Mouse (Mus musculus) liver, embryonic 14.5 days (tissue): ENCODE data around the gene Zscan18.

Experiments
- CTCF ChIP-seq: IDR thresholded peaks from 2 replicates; pipeline ENCODE4 v1.5.1; 2016; ENCODE audit warnings: antibody characterized with exemption, low read depth, control low read depth
- EP300 ChIP-seq: IDR thresholded peaks from 2 replicates; pipeline ENCODE4 v1.6.1; 2016; ENCODE audit warnings: antibody characterized with exemption, low read depth

- TF ChIP-seq CTCF (no peak), EP300 (no peak)
Observed at GRCm38 (mm10) chr7:12818521-12819295, 15.3 kb upstream of the Zscan18 start, which contains the start of gene Zfp329.
